Mouse (Mus musculus) spleen, embryonic (tissue): ENCODE results near the gene Akap17b.
"Not testable (repeated sequence)": the region's sequence is repeated elsewhere in the genome, so short reads cannot be mapped to it uniquely, and the experiment has no call there.

Source experiments
- CTCF ChIA-PET: fragments of 350-600 bp; sonication (Branson Sonifier 250); formaldehyde crosslinking; loops from one replicate; lab custom pipeline; 2022; lab: Charles Lee

Gene Akap17b

DNA sequence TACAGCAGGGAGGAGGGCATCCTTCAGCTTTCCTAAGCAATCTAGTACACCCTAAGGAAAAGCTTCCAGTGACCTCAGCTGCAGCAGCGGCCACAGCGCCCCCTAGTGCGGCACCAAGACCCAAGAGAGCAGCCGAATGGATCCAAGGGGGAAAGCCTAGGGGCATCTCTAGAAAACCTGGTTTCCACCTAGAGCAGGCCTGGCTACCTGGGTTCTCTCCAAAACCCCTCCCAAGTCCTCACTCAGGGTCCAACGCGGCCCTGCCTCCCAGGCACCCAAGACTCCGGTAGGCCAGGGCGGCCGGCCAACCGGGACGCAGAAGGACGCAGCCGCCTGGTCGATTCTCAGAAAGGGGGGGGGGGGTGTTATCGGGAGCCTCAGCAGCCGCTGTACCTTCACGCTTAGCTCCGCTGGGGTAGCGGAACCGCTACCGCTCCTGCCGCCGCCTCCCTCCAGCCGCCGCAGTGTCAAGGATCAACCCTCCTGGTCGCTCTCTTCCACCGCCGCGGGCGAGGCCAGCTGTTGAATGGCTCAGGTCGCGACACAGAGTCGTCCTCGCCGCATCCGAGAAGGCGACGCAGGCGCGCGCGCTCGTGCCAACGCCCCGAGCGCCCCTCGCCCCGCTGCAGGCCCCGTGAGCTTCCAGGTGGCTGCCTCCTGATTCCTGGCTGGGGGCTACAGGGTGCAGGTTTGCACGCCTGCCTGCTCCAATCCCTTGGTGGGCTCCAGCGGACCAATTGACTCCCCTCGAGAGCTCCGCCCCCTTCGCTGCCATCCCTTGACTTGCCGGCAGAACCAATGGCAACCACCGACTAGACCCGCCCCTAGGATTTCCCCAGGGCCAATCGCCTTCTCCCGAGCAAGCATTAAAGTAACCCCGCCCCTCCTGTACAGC lies at the start of gene Akap17b:
Akap17b (minus strand) TSS at position 739 of the 895 bp plus-strand sequence.
- CTCF ChIA-PET, result interaction anchor here (0.5 to 0.6 kb wide), 2 partner anchors 106 to 139 kb away, joined by 3 to 7 read pairs; no protein-coding TSS in a partner anchor

GRCm38 (mm10) chrX:36691365-36691764 lies 46.2 kb upstream of the Akap17b start:
- CTCF ChIA-PET, result no interaction called here

GRCm38 (mm10) chrX:36689655-36690054 lies 44.5 kb upstream of the Akap17b start:
- CTCF ChIA-PET, result no interaction called here

DNA sequence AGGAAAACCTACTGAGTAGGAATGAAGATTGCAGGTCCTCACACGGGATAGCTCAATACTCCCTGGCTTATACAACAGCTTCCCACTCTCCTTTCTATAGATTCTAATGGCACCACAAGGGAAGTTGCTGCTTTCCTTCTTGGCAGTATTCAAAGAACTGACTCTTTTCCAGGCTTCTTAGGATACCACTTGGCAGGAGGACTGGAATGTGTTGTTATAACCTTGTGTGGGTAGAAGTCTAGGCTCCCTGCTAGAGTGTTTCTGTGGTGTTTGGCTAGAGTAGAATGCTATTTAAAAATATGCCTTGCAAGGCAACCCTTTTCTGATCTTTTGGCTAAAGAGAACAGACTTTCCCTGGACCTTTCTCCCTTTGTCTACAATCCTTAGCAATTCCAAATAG lies 31.6 kb upstream of the Akap17b start:
- CTCF ChIA-PET, result no interaction called here

- CTCF ChIA-PET, result no interaction called here
These were observed 27.5 kb upstream of the Akap17b start for GRCm38 (mm10) chrX:36672708-36673107.

GRCm38 (mm10) chrX:36640046-36640445 lies 5.1 kb downstream of the Akap17b start:
- CTCF ChIA-PET, result no interaction called here

GRCm38 (mm10) chrX:36630771-36631170 lies 14.4 kb downstream of the Akap17b start:
- CTCF ChIA-PET, result interaction anchor here (0.6 kb wide), 1 partner anchor 81 kb away, joined by 3 read pairs; no protein-coding TSS in a partner anchor

GRCm38 (mm10) chrX:36628102-36628501 lies 17.1 kb downstream of the Akap17b start:
- CTCF ChIA-PET, result no interaction called here

DNA sequence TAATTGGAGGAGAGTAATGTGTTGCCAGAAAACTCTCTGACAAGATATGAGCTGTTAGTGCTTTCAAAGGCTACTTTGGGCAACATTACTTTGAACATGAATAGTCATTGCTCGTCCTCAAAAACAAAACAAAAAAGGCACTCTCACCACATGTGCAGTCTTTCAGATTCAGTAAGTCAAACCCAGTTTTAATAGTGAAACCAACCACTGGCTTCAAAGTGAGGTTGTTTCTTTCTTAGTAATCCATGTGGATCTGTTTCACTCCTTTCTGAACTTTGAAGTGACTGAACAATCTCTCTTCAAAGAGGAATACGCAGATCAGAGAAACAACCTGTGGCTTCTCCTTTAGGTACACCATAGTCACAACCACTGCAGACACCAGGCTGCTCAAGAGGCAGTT lies 36.1 kb downstream of the Akap17b start:
- CTCF ChIA-PET, result no interaction called here

GRCm38 (mm10) chrX:36604040-36604439 lies 41.2 kb downstream of the Akap17b start:
- CTCF ChIA-PET, result no interaction called here

GRCm38 (mm10) chrX:36602926-36603325 lies 42.3 kb downstream of the Akap17b start:
- CTCF ChIA-PET, result no interaction called here

- CTCF ChIA-PET, result no interaction called here
These were observed 45.1 kb downstream of the Akap17b start for GRCm38 (mm10) chrX:36600066-36600465.

DNA sequence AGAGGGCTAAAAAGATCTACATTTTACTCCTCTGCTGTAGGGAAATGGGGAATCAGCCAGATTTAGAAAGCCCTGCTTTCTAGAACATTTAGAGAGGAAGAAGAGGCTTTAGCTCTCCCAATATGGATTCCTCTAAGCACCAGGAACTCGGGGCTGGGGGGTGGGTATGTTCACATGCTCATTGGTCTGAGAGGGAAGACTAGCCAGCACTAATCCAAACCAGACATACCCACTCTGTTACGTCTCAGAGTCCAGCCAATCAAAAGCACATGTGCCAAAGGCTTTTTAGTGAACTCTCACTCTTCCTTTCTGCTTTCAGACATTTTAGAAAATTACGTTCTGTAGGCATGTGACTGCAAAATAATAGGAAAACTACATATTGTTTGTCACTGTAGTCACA lies 45.5 kb downstream of the Akap17b start:
- CTCF ChIA-PET, result no interaction called here

- CTCF ChIA-PET, result no interaction called here
These were observed 46.3 kb downstream of the Akap17b start for GRCm38 (mm10) chrX:36598861-36599344.

DNA sequence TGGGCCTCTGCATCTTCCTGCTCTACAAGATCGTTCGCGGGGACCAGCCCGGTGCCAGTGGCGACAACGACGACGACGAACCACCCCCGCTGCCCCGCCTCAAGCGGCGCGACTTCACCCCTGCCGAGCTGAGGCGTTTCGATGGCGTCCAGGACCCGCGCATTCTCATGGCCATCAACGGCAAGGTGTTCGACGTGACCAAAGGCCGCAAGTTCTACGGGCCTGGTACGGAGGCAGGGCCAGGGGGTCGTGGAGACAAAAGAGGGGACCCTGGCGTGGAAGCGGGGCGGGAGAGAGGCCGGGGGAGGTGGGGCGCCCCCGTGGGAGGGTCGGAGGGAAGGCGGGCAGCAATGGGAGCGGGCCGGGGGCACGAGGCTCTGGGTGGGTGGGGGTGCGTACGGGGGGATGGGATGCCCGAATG lies 46.8 kb downstream of the Akap17b start:
- CTCF ChIA-PET, result no interaction called here

DNA sequence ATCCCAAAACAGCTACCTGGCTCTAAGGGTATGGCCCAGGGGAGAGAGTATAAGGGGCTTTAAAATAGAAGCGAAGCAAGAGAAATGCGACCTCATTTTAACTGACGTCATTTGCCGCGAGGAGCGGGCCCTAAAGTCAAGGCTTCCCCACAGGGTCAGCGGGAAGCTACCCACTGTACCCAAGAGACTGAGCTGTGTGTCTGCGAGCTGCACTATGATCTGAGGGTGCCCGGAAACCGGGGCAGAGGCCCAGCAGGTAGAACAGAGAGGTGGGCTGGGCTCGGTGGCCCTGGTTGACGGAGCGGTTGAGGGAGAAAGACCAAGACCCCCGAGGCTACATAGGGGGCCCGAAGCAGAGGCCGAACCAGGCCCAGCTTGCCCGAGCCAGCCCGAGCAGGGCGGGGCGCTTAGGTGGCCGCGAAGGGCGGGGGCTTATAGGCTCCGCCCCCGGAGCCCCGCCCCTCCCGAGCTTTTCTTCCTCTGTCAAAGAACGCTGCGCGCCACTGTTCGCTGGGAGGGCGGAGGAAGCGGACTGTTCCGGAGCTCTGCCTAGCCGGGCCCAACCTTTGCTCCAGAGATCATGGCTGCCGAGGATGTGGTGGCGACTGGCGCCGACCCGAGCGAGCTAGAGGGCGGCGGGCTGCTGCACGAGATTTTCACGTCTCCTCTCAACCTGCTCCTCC lies 47.3 kb downstream of the Akap17b start, which contains the start of gene Pgrmc1:
Pgrmc1 (plus strand) TSS at position 500 of the 683 bp plus-strand sequence.
- CTCF ChIA-PET, result no interaction called here

DNA sequence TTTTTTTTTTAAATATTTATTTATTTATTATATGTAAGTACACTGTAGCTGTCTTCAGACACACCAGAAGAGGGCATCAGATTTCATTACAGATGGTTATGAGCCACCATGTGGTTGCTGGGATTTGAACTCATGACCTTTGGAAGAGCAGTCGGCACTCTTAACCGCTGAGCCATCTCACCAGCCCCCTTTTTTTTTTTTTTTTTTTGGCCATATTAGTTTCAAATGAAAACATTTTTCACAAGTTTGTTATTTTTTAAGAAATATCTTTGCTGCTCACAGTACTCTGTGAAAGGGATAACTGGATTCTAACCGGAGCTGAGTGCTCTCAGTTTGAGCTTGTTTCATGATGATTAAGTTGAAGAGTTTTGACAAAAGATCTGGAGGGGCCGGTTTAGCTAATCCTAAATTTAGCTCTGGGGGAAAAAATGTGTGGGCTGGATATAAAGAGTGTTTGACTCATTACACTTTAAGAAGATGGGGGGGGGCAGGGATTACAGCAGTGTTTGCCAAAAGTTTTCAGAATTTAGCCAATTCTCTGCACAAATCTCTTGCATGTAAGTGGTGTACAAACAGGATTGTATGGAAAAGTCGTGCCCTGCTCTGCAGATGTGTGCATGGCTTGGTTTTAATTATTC lies 48.6 kb downstream of the Akap17b start:
- CTCF ChIA-PET, result not testable (repeated sequence)

DNA sequence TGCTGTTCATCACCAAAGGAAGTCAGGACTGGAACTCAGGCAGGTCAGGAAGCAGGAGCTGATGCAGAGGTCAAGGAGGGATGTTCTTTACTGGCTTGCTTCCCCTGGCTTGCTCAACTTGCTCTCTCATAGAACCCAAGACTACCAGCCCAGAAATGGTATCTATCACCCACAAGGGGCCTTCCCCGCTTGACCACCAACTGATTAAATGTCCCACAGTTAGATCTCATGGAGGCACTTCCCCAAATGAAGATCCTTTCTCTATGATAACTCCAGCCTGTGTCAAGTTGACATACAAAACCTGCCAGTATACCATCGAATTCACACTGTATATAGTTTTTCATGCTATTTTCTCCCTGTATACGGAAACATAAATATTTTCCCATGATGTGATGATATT lies 49.9 kb downstream of the Akap17b start:
- CTCF ChIA-PET, result no interaction called here

DNA sequence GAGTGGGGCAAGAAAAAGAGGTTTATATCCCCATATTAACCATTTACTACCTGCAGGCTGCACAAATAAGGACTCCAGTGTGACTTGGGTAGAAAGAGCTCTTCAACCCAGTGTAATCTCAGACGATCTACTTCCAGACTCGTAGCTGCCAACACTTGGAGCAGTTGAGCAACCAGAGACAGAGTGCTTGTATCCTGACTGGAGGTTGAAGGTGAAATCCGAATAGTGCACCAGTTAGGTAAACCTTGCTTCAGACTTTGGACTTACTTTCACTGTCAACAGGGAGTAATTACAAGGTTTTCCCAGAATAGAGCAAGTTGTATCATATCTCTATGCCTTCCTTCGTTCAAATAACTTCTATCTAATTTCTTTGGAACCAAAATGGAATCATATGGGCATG lies 53.7 kb downstream of the Akap17b start:
- CTCF ChIA-PET, result no interaction called here

DNA sequence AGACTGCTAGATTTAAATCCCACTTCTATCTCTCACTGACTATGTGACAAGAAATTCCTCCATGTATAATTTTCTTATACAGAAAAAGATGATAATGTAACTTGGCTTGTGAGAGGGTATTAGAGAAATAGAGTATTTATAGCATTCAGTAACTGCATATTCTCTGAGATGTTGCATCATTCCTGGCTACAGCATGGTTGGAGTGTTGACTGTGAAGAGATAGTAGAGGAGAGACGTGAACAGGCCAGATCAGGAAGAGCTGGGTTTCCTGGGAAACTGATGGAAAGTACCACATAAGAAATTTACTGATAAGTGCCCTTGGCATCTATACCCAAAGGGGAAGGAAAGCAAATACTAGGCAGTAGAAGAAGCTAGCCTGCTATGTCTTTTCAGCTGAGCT lies 54.1 kb downstream of the Akap17b start:
- CTCF ChIA-PET, result no interaction called here

DNA sequence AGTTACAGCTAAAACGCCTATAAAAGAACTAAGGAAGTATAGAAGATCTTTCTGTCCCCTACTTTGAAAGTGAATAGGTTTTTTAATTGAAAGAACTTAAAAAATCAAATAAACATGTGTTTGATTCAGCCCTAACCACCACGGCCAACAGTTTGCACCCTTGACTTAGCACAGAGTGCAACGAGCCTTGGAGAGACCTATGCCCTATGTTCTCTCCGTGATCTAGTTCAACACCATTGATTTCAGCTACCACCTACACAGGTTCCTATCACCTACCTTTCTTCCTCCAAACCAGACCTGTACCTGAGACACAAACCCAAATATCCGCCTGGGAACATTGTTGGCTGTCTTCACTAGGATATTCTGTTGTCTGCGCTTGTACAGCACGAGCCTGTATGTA lies 54.9 kb downstream of the Akap17b start:
- CTCF ChIA-PET, result no interaction called here
